Mouse (Mus musculus) ES-Bruce4 (cell line): ENCODE results near the gene 9630041A04Rik. TPM values are rescaled to one million over a fixed set of nuclear protein-coding genes. Genes with fewer than 3 reads are reported as not detected.

Source experiments
- H3K27ac ChIP-seq: 2 replicates; pipeline ENCODE4 v1.5.1; 2012; ENCODE audit warnings: low read length, inconsistent platforms; ENCODE audit not compliant: insufficient read depth
- H3K27me3 ChIP-seq: 2 replicates; pipeline ENCODE4 v1.6.1; 2012; ENCODE audit warnings: mild to moderate bottlenecking, low read length, inconsistent platforms; ENCODE audit not compliant: control insufficient read depth, poor library complexity, insufficient read depth, severe bottlenecking
- H3K36me3 ChIP-seq: 2 replicates; pipeline ENCODE4 v1.6.1; 2012; ENCODE audit warnings: inconsistent platforms, mild to moderate bottlenecking, low read length, moderate library complexity; ENCODE audit not compliant: control insufficient read depth, poor library complexity, insufficient read depth, severe bottlenecking
- H3K4me1 ChIP-seq: one replicate; pipeline ENCODE4 v1.8.1; 2011; ENCODE audit warnings: low read length; ENCODE audit not compliant: control insufficient read depth, insufficient read depth
- H3K4me3 ChIP-seq: 2 replicates; pipeline ENCODE4 v1.5.1; 2011; ENCODE audit warnings: low read depth, mild to moderate bottlenecking, low read length
- H3K9ac ChIP-seq: 2 replicates; pipeline ENCODE4 v1.6.1; 2012; ENCODE audit warnings: low read depth, mild to moderate bottlenecking, inconsistent platforms; ENCODE audit not compliant: poor library complexity, severe bottlenecking
- H3K9me3 ChIP-seq: replicated peaks from 2 replicates; pipeline ENCODE4 v1.6.1; 2012; ENCODE audit warnings: mild to moderate bottlenecking, low read length, inconsistent platforms; ENCODE audit not compliant: control insufficient read depth, poor library complexity, insufficient read depth, severe bottlenecking
- CTCF ChIP-seq: IDR thresholded peaks from one replicate; pipeline ENCODE4 v1.8.1; 2011; ENCODE audit warnings: low read depth, low read length
- EP300 ChIP-seq: IDR thresholded peaks from 2 replicates; pipeline ENCODE4 v1.6.1; 2011; ENCODE audit warnings: low read depth, low read length; ENCODE audit not compliant: insufficient read depth
- POLR2A ChIP-seq: IDR thresholded peaks from one replicate; pipeline ENCODE4 v1.8.1; 2011; ENCODE audit warnings: low read length; ENCODE audit not compliant: insufficient read depth
- polyA plus RNA-seq: library from polyadenylated mRNA; stranded (reverse); fragments of >200 nt; gene quantifications from 2 replicates; pipeline ENCODE4 v1.2.4, GENCODE M21; 2011; ENCODE audit warnings: low read depth; ENCODE audit not compliant: missing spikeins, insufficient read depth, insufficient read length

Gene 9630041A04Rik
- polyA plus RNA-seq, 1 experiment = not detected

- H3K4me1 ChIP-seq = no peaks in the 10 kb centered on the region
- no peak overlapping the region for H3K9ac ChIP-seq
- H3K27ac ChIP-seq = no peak overlapping the region
- no peaks in the 10 kb centered on the region for H3K9me3 ChIP-seq
- TF ChIP-seq POLR2A = no peak
- TF ChIP-seq EP300 = no peak
- no peak for TF ChIP-seq CTCF
- no peaks in the 10 kb centered on the region for H3K36me3 ChIP-seq
- H3K27me3 ChIP-seq = no peaks in the 10 kb centered on the region
- H3K4me3 ChIP-seq = no peak overlapping the region
Measured at GRCm38 (mm10) chr9:101924829-101925228, 63.2 kb downstream of the 9630041A04Rik start.

DNA sequence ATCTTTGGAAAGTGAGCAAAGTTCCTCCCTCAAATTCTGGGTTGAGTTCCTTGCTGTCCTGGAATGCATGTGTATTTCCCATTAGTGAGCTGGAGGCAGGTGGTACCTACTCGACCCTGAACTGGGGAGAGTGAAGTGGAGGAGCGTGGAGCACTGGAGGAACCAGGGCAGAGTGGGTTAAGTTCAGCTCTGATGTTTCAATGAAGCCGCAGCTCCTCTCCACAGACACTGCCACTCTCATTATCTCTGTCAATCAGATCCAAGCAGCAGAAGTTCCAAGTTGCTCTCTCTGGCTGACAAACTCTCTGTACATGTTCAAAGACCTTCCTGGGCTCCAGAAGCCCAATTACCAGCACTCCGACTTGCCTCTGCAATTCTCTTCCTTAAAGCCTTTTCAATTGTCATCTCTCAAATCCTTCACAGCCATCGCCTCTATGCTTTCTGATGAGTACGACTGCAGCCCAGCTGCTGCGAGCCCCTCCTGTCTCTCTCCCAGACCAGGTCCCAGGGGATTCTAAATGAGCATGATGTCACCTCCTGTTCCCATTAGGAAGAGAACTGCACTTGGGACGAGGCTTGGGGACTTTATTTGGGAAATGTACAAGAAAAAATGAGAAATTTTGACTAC lies 72.4 kb downstream of the 9630041A04Rik start:
- Histone ChIP-seq H3K27ac (no peak overlapping the region), H3K27me3 (no peaks in the 10 kb centered on the region), H3K9ac (no peak overlapping the region), H3K4me1 (no peaks in the 10 kb centered on the region), H3K4me3 (no peak overlapping the region), H3K9me3 (no peaks in the 10 kb centered on the region), H3K36me3 (no peaks in the 10 kb centered on the region)
- TF ChIP-seq POLR2A = no peak
- no peak for TF ChIP-seq EP300
- TF ChIP-seq CTCF = no peak

GRCm38 (mm10) chr9:101934887-101935286 lies 73.2 kb downstream of the 9630041A04Rik start:
- H3K4me1 ChIP-seq = no peaks in the 10 kb centered on the region
- no peak overlapping the region for H3K4me3 ChIP-seq
- no peaks in the 10 kb centered on the region for H3K9me3 ChIP-seq
- no peak overlapping the region for H3K9ac ChIP-seq
- no peaks in the 10 kb centered on the region for H3K36me3 ChIP-seq
- H3K27me3 ChIP-seq = no peaks in the 10 kb centered on the region
- TF ChIP-seq CTCF = no peak
- no peak for TF ChIP-seq EP300
- TF ChIP-seq POLR2A = no peak
- H3K27ac ChIP-seq = no peak overlapping the region

- H3K4me1 ChIP-seq = no peaks in the 10 kb centered on the region
- H3K36me3 ChIP-seq = no peaks in the 10 kb centered on the region
- no peaks in the 10 kb centered on the region for H3K9me3 ChIP-seq
- H3K9ac ChIP-seq = no peak overlapping the region
- TF ChIP-seq CTCF (no peak), POLR2A (no peak), EP300 (no peak)
- no peak overlapping the region for H3K27ac ChIP-seq
- H3K27me3 ChIP-seq = no peaks in the 10 kb centered on the region
- no peak overlapping the region for H3K4me3 ChIP-seq
Measured at GRCm38 (mm10) chr9:101938066-101938465, 76.4 kb downstream of the 9630041A04Rik start.

GRCm38 (mm10) chr9:101939006-101939405 lies 77.4 kb downstream of the 9630041A04Rik start:
- H3K27me3 ChIP-seq = no peaks in the 10 kb centered on the region
- H3K4me3 ChIP-seq = no peak overlapping the region
- H3K4me1 ChIP-seq = no peaks in the 10 kb centered on the region
- H3K9ac ChIP-seq = no peak overlapping the region
- no peaks in the 10 kb centered on the region for H3K36me3 ChIP-seq
- H3K27ac ChIP-seq = no peak overlapping the region
- H3K9me3 ChIP-seq = no peaks in the 10 kb centered on the region
- TF ChIP-seq CTCF (no peak), POLR2A (no peak), EP300 (no peak)

- no peaks in the 10 kb centered on the region for H3K36me3 ChIP-seq
- no peaks in the 10 kb centered on the region for H3K4me1 ChIP-seq
- H3K27ac ChIP-seq = no peak overlapping the region
- H3K9ac ChIP-seq = no peak overlapping the region
- H3K4me3 ChIP-seq = no peak overlapping the region
- H3K27me3 ChIP-seq = no peaks in the 10 kb centered on the region
- H3K9me3 ChIP-seq = no peaks in the 10 kb centered on the region
- TF ChIP-seq POLR2A (no peak), CTCF (no peak), EP300 (no peak)
Measured at GRCm38 (mm10) chr9:101940182-101940581, 78.5 kb downstream of the 9630041A04Rik start.
